Comparison of ENCODE assay signal across 16 mouse cellular contexts in the genomic region with DNA sequence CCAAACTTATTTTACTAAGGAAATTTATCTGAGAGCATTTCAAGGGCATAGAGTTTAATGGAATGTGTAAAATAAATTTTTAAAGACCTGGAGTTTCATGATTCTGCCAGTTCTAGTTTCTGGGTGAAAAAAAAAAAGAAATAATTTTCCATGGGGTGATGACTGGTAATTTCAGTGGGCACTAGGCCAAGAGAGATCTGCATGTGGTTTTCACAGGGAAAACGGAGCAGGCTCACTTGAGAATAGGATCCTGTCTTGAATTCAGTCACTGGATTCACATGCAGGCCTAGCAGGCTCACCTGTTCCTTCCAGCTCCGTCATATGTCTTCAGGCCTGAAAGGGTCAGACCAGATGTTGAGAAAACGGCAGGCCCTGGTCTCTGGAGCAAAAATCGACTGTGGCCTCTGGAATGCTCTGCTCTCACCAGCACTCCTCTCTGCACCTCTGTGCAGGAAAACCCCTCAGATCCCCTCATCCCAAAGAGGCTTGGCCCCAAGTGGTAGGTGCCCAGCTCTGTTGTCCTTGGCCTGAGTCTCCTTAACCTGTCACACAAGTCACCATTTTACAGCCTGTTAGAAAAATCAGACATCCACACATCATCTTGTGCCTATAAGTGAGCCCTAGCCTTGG.
DNase-seq lines count a peak whose midpoint lies in the region; ATAC-seq and TF ChIP-seq lines count a peak whose summit lies in the region.
"Had no signal": no experiment of that assay in that cellular context is flagged by ENCODE, and none has a peak within 500 bp of the region (broad histone marks: within the 10 kb centered on the region; RNA-seq: fewer than 3 reads in every experiment).

No protein-coding gene starts in this region.

- TF ChIP-seq EP300 in stomach, postnatal 0 days (optimal IDR thresholded peaks at IDR 0.05), result no peak

- H3K9ac ChIP-seq in stomach, embryonic 15.5 days, result no peak overlapping the region
- H3K9ac ChIP-seq in stomach, postnatal 0 days (ENCODE audit: low read length), result no peak overlapping the region
- 0 out of 2 replicates have a peak overlapping the region, but pooled peaks have one; percentile 4 for H3K9ac ChIP-seq in embryonic facial prominence, embryonic 13.5 days
- H3K9ac ChIP-seq in stomach, embryonic 16.5 days (ENCODE audit: low read length), result no peak overlapping the region
- H3K9ac ChIP-seq: forebrain, embryonic 13.5 days; hindbrain, embryonic 15.5 days; intestine, embryonic 15.5 days; liver, embryonic 12.5 days had no signal

- no peak overlapping the region for H3K4me2 ChIP-seq in stomach, embryonic 15.5 days
- no peak overlapping the region for H3K4me2 ChIP-seq in stomach, postnatal 0 days (replicated peaks; ENCODE audit: low read depth)
- H3K4me2 ChIP-seq in embryonic facial prominence, embryonic 13.5 days, result no peak overlapping the region
- no peak overlapping the region for H3K4me2 ChIP-seq in stomach, embryonic 16.5 days (ENCODE audit: low read depth, low read length)
- H3K4me2 ChIP-seq: forebrain, embryonic 13.5 days; hindbrain, embryonic 15.5 days; intestine, embryonic 15.5 days; liver, embryonic 12.5 days had no signal

- ATAC-seq in stomach, embryonic 15.5 days (ENCODE audit: insufficient read depth, low FRiP score, low read depth), result no peak
- ATAC-seq in stomach, postnatal 0 days (ENCODE audit: low FRiP score, low TSS enrichment), result no peak
- ATAC-seq in embryonic facial prominence, embryonic 13.5 days (ENCODE audit: insufficient number of reproducible peaks, insufficient read depth, low FRiP score, low TSS enrichment, low read depth), result no peak
- no peak for ATAC-seq in stomach, embryonic 16.5 days (ENCODE audit: insufficient read depth, low FRiP score)
- ATAC-seq: liver, embryonic 12.5 days had no signal

- H3K4me3 ChIP-seq in heart, embryonic 10.5 days, result no peak overlapping the region
- H3K4me3 ChIP-seq in stomach, embryonic 15.5 days (replicated peaks), result no peak overlapping the region
- H3K4me3 ChIP-seq in stomach, postnatal 0 days (ENCODE audit: low read depth, low read length), result no peak overlapping the region
- H3K4me3 ChIP-seq in embryonic facial prominence, embryonic 13.5 days, result no peak overlapping the region
- H3K4me3 ChIP-seq in stomach, embryonic 16.5 days (replicated peaks; ENCODE audit: low read length), result no peak overlapping the region
- H3K4me3 ChIP-seq: forebrain, embryonic 13.5 days; heart, adult 2 months; hindbrain, embryonic 15.5 days; intestine, embryonic 15.5 days; liver, embryonic 12.5 days; midbrain, embryonic 10.5 days had no signal

- H3K36me3 ChIP-seq in heart, embryonic 10.5 days, result no peaks in the 10 kb centered on the region
- H3K36me3 ChIP-seq in stomach, embryonic 15.5 days, result no peaks in the 10 kb centered on the region
- no peaks in the 10 kb centered on the region for H3K36me3 ChIP-seq in stomach, postnatal 0 days (ENCODE audit: control insufficient read depth, insufficient read depth, low read length)
- no peaks in the 10 kb centered on the region for H3K36me3 ChIP-seq in embryonic facial prominence, embryonic 13.5 days
- H3K36me3 ChIP-seq in stomach, embryonic 16.5 days (ENCODE audit: control insufficient read depth, insufficient read depth, low read length), result no peaks in the 10 kb centered on the region
- H3K36me3 ChIP-seq: hindbrain, embryonic 15.5 days; intestine, embryonic 15.5 days; liver, embryonic 12.5 days; midbrain, embryonic 10.5 days had no signal

- no peak overlapping the region for H3K27ac ChIP-seq in heart, embryonic 10.5 days
- 0 out of 2 replicates have a peak overlapping the region, but pooled peaks have one; percentile 3 for H3K27ac ChIP-seq in stomach, embryonic 15.5 days
- H3K27ac ChIP-seq in stomach, postnatal 0 days (replicated peaks), result no peak overlapping the region
- peak overlapping the region; percentile 71 for H3K27ac ChIP-seq in embryonic facial prominence, embryonic 13.5 days
- H3K27ac ChIP-seq in stomach, embryonic 16.5 days (ENCODE audit: low read length), result peak overlapping the region; percentile 58; the same call in 1 of the 2 replicates
- H3K27ac ChIP-seq: forebrain, embryonic 13.5 days; heart, adult 2 months; hindbrain, embryonic 15.5 days; intestine, embryonic 15.5 days; liver, embryonic 12.5 days; midbrain, embryonic 10.5 days had no signal

- intact Hi-C loops in heart, postnatal 25 days (cut with DNase I), result no loop called here

- TF ChIP-seq CTCF in stomach, postnatal 0 days (IDR thresholded peaks at IDR 0.05; ENCODE audit: low read depth), result no peak

- H3K27me3 ChIP-seq in heart, embryonic 10.5 days (ENCODE audit: insufficient read depth, poor library complexity, severe bottlenecking), result no peaks in the 10 kb centered on the region
- H3K27me3 ChIP-seq in stomach, embryonic 15.5 days (replicated peaks), result no peaks in the 10 kb centered on the region
- H3K27me3 ChIP-seq in stomach, postnatal 0 days (ENCODE audit: control insufficient read depth, insufficient read depth, low read length), result no peaks in the 10 kb centered on the region
- no peaks in the 10 kb centered on the region for H3K27me3 ChIP-seq in embryonic facial prominence, embryonic 13.5 days
- H3K27me3 ChIP-seq in stomach, embryonic 16.5 days (ENCODE audit: control insufficient read depth, insufficient read depth, low read length), result no peaks in the 10 kb centered on the region
- H3K27me3 ChIP-seq: forebrain, embryonic 13.5 days; hindbrain, embryonic 15.5 days; intestine, embryonic 15.5 days; liver, embryonic 12.5 days had no signal

- 75% methylated on average over 4 of the region's 4 CpGs for WGBS in heart, embryonic 10.5 days
- WGBS in stomach, embryonic 15.5 days, result 63% methylated on average over 4 of the region's 4 CpGs
- WGBS in stomach, postnatal 0 days, result 62% methylated on average over 4 of the region's 4 CpGs
- 43% methylated on average over 4 of the region's 4 CpGs for WGBS in embryonic facial prominence, embryonic 13.5 days
- WGBS in stomach, embryonic 16.5 days, result 58% methylated on average over 4 of the region's 4 CpGs

- H3K9me3 ChIP-seq in heart, embryonic 10.5 days, result no peaks in the 10 kb centered on the region
- no peaks in the 10 kb centered on the region for H3K9me3 ChIP-seq in stomach, embryonic 15.5 days
- H3K9me3 ChIP-seq in stomach, postnatal 0 days (ENCODE audit: control insufficient read depth, low read length), result no peaks in the 10 kb centered on the region
- no peaks in the 10 kb centered on the region for H3K9me3 ChIP-seq in embryonic facial prominence, embryonic 13.5 days
- no peaks in the 10 kb centered on the region for H3K9me3 ChIP-seq in stomach, embryonic 16.5 days (replicated peaks; ENCODE audit: control insufficient read depth, low read length)
- H3K9me3 ChIP-seq: forebrain, embryonic 13.5 days; hindbrain, embryonic 15.5 days; intestine, embryonic 15.5 days; liver, embryonic 12.5 days; midbrain, embryonic 10.5 days had no signal

- peak; percentile 52 for DNase-seq in heart, embryonic 10.5 days (ENCODE audit: low spot score)
- DNase-seq in heart, postnatal 25 days (ENCODE audit: low spot score), result no peak
- no peak for DNase-seq in stomach, postnatal 0 days (ENCODE audit: low spot score)
- DNase-seq in ovary, postnatal 14 days (ENCODE audit: low spot score), result no peak
- DNase-seq: gastrocnemius, postnatal 25 days; heart, adult 2 months; right cerebral cortex, postnatal 14 days; spleen, adult 18-20 months had no signal

- peaks cover 5% of the 10 kb centered on the region; the same call in 1 of the 2 replicates for H3K4me1 ChIP-seq in heart, embryonic 10.5 days
- H3K4me1 ChIP-seq in stomach, embryonic 15.5 days, result no peaks in the 10 kb centered on the region
- H3K4me1 ChIP-seq in stomach, postnatal 0 days (replicated peaks; ENCODE audit: control insufficient read depth, insufficient read depth), result no peaks in the 10 kb centered on the region
- H3K4me1 ChIP-seq in embryonic facial prominence, embryonic 13.5 days, result peaks cover 12% of the 10 kb centered on the region
- no peaks in the 10 kb centered on the region for H3K4me1 ChIP-seq in stomach, embryonic 16.5 days (ENCODE audit: control insufficient read depth, insufficient read depth, low read length)
- H3K4me1 ChIP-seq: forebrain, embryonic 13.5 days; hindbrain, embryonic 15.5 days; liver, embryonic 12.5 days; midbrain, embryonic 10.5 days had no signal

Comparison
In these comparisons a context has a peak if more than half of its experiments do, and no peak if none do; other contexts are left out.
1. H3K27ac ChIP-seq: peak in stomach, embryonic 15.5 days (single experiment), embryonic facial prominence, embryonic 13.5 days (single experiment) and stomach, embryonic 16.5 days (single experiment); none in heart, embryonic 10.5 days (single experiment) and stomach, postnatal 0 days (single experiment).